Mouse (Mus musculus) CH12F3 (cell line): ENCODE measurements around the gene Upk3b.
"Not testable (repeated sequence)": the region's sequence is repeated elsewhere in the genome, so short reads cannot be mapped to it uniquely, and the experiment has no call there.

Source experiments
- in situ Hi-C: fragments of 300-500 bp; cut with MboI; formaldehyde crosslinking; loops from 2 replicates; pipeline ENCODE4 v1.14.3; 2020; ENCODE audit warnings: low sequenced_read_pairs

The Upk3b gene

DNA sequence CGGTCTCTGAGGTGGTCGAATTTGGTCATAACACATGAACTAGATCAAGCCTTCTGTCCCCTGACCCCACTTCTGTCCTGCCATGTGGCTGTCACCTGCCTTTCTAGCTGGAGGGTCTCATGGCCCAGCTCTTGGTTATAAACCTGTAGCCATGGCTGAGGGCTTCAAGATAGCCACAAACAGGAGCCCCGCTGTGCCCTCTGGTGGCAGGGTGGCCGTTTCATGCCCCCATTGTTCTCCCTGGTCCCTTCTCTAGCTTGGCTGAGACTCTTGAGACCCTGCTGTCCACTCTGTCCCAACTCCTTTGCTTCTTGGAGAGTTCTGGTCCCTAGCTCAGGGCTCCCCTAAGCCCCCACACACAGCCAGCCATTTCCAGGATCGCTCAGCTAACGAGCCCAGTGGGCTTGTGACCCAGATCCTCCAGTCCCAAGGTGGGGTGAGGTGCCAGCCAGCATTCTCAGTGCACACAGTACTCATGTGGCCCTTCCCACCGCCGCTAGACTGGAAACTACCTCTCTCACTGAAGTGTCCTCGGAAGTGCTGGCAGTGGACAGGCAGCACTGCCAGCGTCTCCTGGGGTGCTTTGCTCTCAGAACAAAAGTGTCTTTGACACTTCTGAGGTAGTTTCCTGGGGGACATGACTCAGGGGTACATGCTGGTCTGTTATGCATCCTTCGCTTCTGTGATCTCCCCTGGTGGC, 10.5 kb upstream of the Upk3b start:
- in situ Hi-C loops: no loop called here

DNA sequence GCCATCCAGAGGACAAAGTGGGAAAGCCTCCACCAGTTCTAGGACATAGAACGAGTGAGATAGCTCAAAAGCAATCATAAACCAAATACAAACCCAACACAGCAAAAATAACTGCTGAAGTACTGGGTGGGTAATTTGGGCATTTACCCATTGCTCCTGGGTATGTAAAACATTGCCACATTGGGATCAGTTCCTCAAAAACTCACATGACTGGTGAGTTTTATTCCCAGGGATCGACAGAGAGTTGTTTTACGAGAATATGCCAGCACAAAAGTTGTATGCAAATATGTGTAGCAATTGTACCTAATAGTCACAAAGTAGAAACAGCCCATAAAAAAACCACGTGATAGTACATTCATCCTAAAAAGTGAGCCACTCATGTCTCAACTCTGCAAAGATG, 3.4 kb upstream of the Upk3b start:
- in situ Hi-C loops: no loop called here

DNA sequence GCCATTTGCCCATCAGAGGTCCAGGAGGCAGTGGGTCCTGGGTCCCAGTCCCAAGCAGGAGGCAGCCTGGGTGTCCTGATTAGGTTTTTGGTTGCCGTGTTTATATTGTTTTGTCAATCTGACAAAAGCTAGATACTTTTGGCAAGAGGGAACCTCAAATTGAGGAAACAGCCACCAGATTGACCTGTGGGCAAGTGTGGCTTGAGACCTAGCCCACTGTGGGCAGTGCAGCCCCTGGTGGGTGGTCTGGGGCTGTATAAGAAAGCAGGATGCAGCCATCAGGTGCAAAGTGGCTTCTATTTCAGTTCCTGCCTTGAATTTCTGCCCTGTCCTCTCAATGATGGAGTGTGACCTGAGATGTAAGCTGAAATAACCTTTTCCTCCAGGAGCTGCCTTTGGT, 3.0 kb upstream of the Upk3b start:
- in situ Hi-C loops: no loop called here

DNA sequence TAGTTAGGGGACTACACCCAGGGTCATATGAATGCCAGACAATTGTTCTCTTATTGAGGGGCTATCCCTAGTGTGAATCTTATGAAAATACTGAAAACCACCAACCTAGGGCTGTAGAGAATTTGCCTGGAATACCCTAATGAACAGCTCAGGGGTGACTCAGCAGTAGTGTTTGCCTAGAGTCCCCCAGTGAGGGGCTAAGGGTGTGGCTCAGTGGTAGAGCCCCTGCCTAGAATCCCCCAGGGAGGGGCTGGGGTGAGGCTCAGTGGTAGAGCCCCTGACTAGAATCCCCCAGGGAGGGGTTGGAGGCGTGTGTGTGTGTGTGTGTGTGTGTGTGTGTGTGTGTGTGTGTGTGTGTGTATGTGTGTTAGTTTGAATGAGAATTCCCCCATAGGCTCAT, 1.6 kb upstream of the Upk3b start:
- in situ Hi-C loops: no loop called here

GRCm38 (mm10) chr5:136040210-136040609, 1.9 kb downstream of the Upk3b start:
- in situ Hi-C loops: no loop called here

DNA sequence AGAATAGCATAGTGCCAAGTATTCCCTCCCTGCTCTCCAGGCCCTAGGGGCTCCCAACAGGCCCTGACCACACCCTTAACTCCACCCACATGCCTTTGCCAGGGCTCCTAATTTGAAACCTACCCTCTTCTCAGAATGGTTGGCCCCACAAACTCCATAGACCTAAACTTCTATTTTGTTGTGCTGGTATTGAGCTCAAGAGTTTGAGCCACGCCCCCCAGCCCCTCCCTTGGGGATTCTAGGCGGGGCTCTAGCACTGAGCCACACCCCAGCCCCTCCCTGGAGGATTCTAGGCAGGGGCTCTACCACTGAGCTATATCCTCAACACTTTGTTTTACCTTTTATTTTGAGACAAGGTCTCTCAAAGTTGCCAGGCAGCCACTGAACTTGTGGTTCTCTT, 3.0 kb downstream of the Upk3b start:
- in situ Hi-C loops: no loop called here

DNA sequence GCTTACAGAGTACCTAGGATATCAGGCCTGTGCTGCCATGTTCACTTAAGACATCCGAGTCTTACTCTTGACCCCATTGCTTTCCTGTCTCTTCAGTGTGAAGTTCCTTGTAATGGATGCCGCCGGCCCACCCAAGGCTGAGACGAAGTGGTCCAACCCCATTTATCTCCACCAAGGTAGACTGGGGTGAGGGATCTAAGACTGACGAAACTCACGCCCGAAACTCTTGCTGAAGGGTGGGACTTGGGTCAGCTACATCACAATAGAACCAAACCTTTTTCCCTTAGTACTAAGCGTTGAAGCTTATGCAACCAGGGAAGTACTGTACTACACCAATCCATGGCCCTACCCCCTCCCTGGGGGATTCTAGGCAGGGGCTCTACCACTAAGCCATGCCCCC, 3.4 kb downstream of the Upk3b start:
- in situ Hi-C loops: no loop called here

DNA sequence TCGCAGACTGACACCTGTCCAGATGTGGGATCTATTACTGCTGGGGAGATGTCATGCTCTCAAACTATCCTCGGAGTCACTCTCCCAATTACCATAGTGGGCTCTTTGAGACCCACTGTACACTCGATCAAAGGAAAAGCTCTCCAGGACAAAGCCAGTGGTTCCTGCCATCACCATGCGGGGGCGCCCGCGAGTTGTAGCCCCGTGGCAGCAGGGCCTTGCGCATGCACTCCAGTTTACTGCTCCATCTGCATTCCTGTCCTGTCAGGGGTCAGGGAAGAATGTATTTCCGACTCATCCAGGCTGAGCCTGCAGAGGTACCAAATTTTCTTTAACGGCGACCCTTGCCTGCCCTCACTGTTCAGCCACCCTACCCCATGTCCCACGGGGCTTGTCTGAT, 6.6 kb downstream of the Upk3b start:
- in situ Hi-C loops: no loop called here

DNA sequence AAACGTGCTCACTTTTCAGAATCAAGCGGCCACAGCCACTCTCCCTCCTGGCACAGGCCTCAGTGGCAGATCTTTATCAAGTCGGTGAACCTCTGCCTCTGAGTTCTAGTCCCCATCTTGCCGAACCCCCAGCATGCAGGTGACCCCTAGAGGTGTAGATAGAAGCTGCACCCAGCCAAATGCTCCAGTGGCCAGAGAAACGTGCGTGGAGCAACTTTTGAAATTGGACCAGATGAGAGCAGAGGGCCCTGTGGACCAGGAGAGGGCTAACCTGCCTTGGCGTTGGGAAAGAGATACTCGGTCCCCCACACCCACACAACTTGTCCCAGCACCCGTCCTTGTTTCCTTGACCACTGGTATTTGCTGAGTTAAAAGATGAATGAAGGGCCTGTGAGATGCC, 7.1 kb downstream of the Upk3b start:
- in situ Hi-C loops: no loop called here

- in situ Hi-C loops: no loop called here
Observed at GRCm38 (mm10) chr5:136045987-136046386, 7.7 kb downstream of the Upk3b start.

GRCm38 (mm10) chr5:136048541-136048940, 10.2 kb downstream of the Upk3b start:
- in situ Hi-C loops: not testable (repeated sequence)

GRCm38 (mm10) chr5:136049926-136050325, 11.6 kb downstream of the Upk3b start:
- in situ Hi-C loops: no loop called here

DNA sequence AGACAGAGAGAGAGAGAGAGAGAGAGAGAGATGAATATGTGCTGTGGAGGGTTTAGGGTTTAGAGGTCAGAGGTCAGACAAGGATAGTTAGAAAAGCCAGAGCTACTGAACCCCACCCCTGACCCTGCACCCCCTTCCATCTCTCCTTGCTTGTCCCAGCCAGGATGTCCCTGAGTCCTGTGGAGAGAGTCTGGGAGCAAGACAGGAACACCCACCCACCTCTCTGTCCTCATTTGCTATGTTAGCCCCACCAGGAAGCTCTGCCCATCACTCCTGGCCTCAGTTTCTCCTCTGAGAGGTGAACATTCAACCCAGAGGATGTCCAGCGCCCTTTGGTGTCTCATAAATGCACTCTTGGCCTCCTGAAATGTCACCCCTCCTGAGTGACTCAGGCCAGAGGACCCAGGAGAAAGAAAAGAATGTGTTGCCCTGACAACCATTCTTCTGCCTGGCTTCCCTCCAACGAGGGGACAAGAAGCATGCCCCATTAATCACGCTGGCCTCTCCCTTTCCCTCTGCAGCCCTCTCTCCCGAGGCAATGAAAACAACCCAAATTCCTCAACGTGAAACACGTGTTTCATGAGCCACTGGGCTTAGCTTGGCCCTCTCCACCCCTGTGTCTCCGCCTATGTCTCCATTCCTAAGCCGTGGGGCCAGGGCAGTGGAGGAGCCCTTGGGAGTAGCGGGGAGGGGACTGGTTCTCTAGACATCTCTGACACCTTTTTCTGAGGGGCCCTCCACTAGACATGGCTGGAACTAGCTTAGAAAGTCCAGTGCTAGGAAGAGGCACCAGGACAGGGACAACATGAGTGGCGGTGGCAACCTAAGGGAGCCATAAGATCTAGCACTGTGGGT, 13.2 kb downstream of the Upk3b start:
- in situ Hi-C loops: no loop called here

DNA sequence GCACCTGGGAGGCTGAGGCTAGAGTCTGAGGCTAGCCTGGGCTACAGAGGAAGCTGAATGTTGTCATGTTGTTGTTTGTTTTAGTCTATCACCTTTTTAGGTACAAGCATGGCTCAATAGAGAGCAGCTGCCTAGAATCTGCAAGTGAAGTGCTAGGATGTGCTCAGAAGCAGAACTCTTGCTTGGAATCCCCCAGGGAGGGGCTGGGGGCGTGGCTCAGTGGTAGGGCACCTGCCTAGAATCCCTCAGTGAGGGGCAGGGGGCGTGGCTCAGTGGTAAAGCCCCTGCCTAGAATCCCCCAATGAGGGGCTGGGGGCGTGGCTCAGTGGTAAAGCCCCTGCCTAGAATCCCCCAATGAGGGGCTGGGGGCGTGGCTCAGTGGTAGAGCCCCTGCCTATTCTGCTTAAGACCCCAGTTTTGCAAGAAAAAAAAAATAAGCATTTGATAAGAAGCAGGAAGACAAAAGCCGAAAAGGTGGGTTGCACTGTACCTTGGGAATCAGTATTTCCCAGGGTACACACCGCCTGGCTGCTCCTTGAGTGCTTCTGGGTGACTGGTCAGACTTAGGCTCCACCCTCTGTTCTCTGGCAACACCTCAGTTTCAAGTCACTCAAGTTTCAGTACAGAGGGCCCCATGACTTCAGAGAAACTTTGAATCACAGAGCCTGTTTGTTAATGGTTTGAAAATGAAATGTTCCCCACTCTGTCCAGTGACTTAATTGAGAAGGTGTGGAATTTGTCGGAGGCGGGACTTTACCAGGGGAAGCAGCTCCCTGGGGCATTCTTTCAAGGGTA, 14.8 kb downstream of the Upk3b start:
- in situ Hi-C loops: no loop called here

DNA sequence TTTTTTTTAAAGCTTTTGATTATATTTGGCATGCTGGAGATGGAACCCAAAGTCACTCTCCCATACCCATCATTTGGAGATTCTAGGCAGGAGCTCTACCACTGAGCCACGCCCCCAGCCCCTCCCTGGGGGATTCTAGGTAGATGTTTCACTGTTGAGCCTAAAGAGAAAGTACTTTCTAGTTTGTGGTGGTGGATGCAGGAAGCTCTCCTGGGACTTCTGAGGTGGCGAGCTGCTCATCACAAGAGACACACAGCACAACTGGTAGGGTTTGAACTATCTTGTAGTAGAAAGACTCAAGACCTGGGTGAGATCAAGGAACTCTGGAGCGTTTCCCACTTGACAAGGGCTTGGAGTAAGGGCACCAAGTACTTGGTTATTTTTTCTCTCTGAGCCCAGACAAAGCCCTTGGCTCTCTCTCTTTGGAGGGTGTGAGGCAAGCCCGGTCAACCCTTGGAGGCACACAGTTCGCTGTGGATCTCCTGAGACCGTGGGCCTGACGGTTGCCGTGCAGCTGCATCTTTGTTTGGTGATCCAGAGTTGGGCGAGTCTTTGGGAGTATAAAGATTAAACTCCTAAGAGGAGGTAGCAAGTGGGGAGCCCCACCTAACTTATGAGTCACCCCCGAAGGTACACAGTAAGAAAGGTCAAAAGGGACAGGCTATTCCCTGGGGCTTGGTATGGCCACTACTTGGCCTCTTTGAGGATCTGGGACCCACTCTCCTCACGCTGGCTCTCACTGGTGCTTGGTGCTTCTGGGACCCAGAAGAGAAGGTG, 16.2 kb downstream of the Upk3b start, which contains the start of gene Upk3bl:
Gene Upk3bl, plus strand, starts transcription at position 192 of the 777 bp plus-strand sequence.
- in situ Hi-C loops: no loop called here

DNA sequence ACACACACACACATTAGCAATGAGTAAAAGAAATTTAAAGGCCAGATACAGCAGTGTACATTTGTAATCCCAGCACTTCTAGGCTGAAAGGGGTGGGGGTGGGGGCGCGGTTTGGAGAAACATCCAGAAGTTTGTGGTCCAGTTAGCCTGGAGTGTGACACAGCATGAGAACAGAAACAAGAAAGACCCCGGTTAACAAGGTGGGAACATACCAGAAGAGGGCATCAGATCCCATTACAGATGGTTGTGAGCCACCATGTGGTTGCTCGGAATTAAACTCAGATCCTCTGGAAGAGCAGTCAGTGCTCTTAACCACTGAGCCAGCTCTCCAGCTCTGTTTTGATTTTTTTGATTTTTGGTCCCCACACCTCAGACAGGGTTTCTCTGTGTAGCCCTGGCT, 17.8 kb downstream of the Upk3b start:
- in situ Hi-C loops: no loop called here

GRCm38 (mm10) chr5:136057085-136057484, 18.8 kb downstream of the Upk3b start:
- in situ Hi-C loops: no loop called here

DNA sequence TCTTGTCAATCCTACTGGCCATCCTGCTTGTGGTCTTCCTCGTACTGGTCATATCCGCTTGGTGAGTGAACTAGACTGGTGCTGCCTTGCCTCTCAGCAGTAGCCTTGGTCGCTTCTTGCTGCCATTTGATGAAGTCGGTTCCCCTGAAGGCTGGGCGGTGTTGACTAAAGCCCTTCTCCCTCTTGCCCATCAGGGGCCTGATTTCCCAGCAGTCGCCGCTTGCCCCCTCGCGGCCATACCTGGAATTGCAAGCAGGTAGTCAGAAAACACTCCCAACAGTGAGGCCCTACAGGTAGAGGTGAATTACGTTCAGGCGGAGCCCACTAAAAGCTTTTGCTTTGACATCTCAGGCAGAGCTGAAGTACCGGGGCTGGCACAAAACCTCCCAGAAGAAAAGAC, 23.3 kb downstream of the Upk3b start:
- in situ Hi-C loops: loop anchor here (10.0 kb wide), 1 partner anchor 87 kb away; the partner anchor contains the start of gene Ssc4d

- in situ Hi-C loops: loop anchor here (10.0 kb wide), 1 partner anchor 89 kb away; the partner anchor contains the start of gene Ssc4d
Observed at GRCm38 (mm10) chr5:136063920-136064319, 25.6 kb downstream of the Upk3b start.

- in situ Hi-C loops: loop anchor here (10.0 kb wide), 1 partner anchor 92 kb away; the partner anchor contains the start of gene Ssc4d
Observed at GRCm38 (mm10) chr5:136066404-136067148, 28.3 kb downstream of the Upk3b start.
